Mouse (Mus musculus): ENCODE results near the gene Agbl4. TPM values are rescaled to one million over a fixed set of nuclear protein-coding genes. Genes with fewer than 3 reads are reported as not detected.

The Agbl4 gene
- polyA plus RNA-seq, 1 experiment from 2014 or later: 0.16 TPM

GRCm38 (mm10) chr4:111473014-111473413 is 1075.6 kb downstream of the Agbl4 start:
- H3K27me3 ChIP-seq (replicated peaks; ENCODE audit: control insufficient read depth, insufficient read depth, low read length): no peaks in the 10 kb centered on the region
- H3K4me1 ChIP-seq (ENCODE audit: control insufficient read depth, insufficient read depth, low read length): no peaks in the 10 kb centered on the region
- no peak overlapping the region for H3K4me2 ChIP-seq (ENCODE audit: low read depth, low read length)
- no peak overlapping the region for H3K9ac ChIP-seq (ENCODE audit: low read depth, low read length)
- no peak overlapping the region for H3K4me3 ChIP-seq (ENCODE audit: low read length)
- no peaks in the 10 kb centered on the region for H3K9me3 ChIP-seq (ENCODE audit: control insufficient read depth, low read length)
- ATAC-seq: no peak
- no peaks in the 10 kb centered on the region for H3K36me3 ChIP-seq (ENCODE audit: control insufficient read depth, insufficient read depth, low read length)
- H3K27ac ChIP-seq (ENCODE audit: low read length): no peak overlapping the region
- WGBS: 67% methylated on average over 1 of the region's 1 CpGs

- no peak overlapping the region for H3K4me3 ChIP-seq (ENCODE audit: low read length)
- H3K9ac ChIP-seq (ENCODE audit: low read depth, low read length): no peak overlapping the region
- no peak overlapping the region for H3K27ac ChIP-seq (ENCODE audit: low read length)
- H3K36me3 ChIP-seq (ENCODE audit: control insufficient read depth, insufficient read depth, low read length): no peaks in the 10 kb centered on the region
- ATAC-seq: no peak
- H3K9me3 ChIP-seq (ENCODE audit: control insufficient read depth, low read length): no peaks in the 10 kb centered on the region
- H3K4me1 ChIP-seq (ENCODE audit: control insufficient read depth, insufficient read depth, low read length): no peaks in the 10 kb centered on the region
- H3K4me2 ChIP-seq (ENCODE audit: low read depth, low read length): no peak overlapping the region
- WGBS: 68% methylated on average over 10 of the region's 10 CpGs
- H3K27me3 ChIP-seq (replicated peaks; ENCODE audit: control insufficient read depth, insufficient read depth, low read length): no peaks in the 10 kb centered on the region
Observed at GRCm38 (mm10) chr4:111475374-111475971, 1078.0 kb downstream of the Agbl4 start.

- Histone ChIP-seq H3K27me3 (replicated peaks; ENCODE audit: control insufficient read depth, insufficient read depth, low read length) (no peaks in the 10 kb centered on the region), H3K4me2 (ENCODE audit: low read depth, low read length) (no peak overlapping the region), H3K4me1 (ENCODE audit: control insufficient read depth, insufficient read depth, low read length) (no peaks in the 10 kb centered on the region), H3K4me3 (ENCODE audit: low read length) (no peak overlapping the region), H3K36me3 (ENCODE audit: control insufficient read depth, insufficient read depth, low read length) (no peaks in the 10 kb centered on the region), H3K9ac (ENCODE audit: low read depth, low read length) (no peak overlapping the region), H3K9me3 (ENCODE audit: control insufficient read depth, low read length) (no peaks in the 10 kb centered on the region), H3K27ac (ENCODE audit: low read length) (no peak overlapping the region)
- 49% methylated on average over 4 of the region's 4 CpGs for WGBS
- ATAC-seq: no peak
Observed at GRCm38 (mm10) chr4:111477507-111477906, 1080.0 kb downstream of the Agbl4 start.

GRCm38 (mm10) chr4:111483499-111483898 is 1086.0 kb downstream of the Agbl4 start:
- peaks cover 7% of the 10 kb centered on the region for H3K4me1 ChIP-seq (ENCODE audit: control insufficient read depth, insufficient read depth, low read length)
- no peak overlapping the region for H3K9ac ChIP-seq (ENCODE audit: low read depth, low read length)
- no peak overlapping the region for H3K4me2 ChIP-seq (ENCODE audit: low read depth, low read length)
- 64% methylated on average over 5 of the region's 5 CpGs for WGBS
- no peaks in the 10 kb centered on the region for H3K36me3 ChIP-seq (ENCODE audit: control insufficient read depth, insufficient read depth, low read length)
- peak; percentile 78 for ATAC-seq
- H3K27me3 ChIP-seq (replicated peaks; ENCODE audit: control insufficient read depth, insufficient read depth, low read length): no peaks in the 10 kb centered on the region
- H3K27ac ChIP-seq (ENCODE audit: low read length): no peak overlapping the region
- no peak overlapping the region for H3K4me3 ChIP-seq (ENCODE audit: low read length)
- H3K9me3 ChIP-seq (ENCODE audit: control insufficient read depth, low read length): no peaks in the 10 kb centered on the region

- ATAC-seq: no peak; the same call in 1 of the 2 replicates
- Histone ChIP-seq H3K27ac (ENCODE audit: low read length) (no peak overlapping the region), H3K4me2 (ENCODE audit: low read depth, low read length) (no peak overlapping the region), H3K27me3 (replicated peaks; ENCODE audit: control insufficient read depth, insufficient read depth, low read length) (no peaks in the 10 kb centered on the region), H3K9me3 (ENCODE audit: control insufficient read depth, low read length) (no peaks in the 10 kb centered on the region), H3K4me3 (ENCODE audit: low read length) (no peak overlapping the region), H3K9ac (ENCODE audit: low read depth, low read length) (no peak overlapping the region), H3K4me1 (ENCODE audit: control insufficient read depth, insufficient read depth, low read length) (peaks cover 7% of the 10 kb centered on the region), H3K36me3 (ENCODE audit: control insufficient read depth, insufficient read depth, low read length) (no peaks in the 10 kb centered on the region)
- WGBS: 61% methylated on average over 5 of the region's 5 CpGs
Observed at GRCm38 (mm10) chr4:111485189-111485588, 1087.7 kb downstream of the Agbl4 start.

- H3K4me3 ChIP-seq (ENCODE audit: low read length): no peak overlapping the region
- H3K27me3 ChIP-seq (replicated peaks; ENCODE audit: control insufficient read depth, insufficient read depth, low read length): no peaks in the 10 kb centered on the region
- no peak for ATAC-seq
- no peak overlapping the region for H3K4me2 ChIP-seq (ENCODE audit: low read depth, low read length)
- WGBS: 69% methylated on average over 5 of the region's 5 CpGs
- H3K9me3 ChIP-seq (ENCODE audit: control insufficient read depth, low read length): no peaks in the 10 kb centered on the region
- H3K27ac ChIP-seq (ENCODE audit: low read length): no peak overlapping the region
- H3K4me1 ChIP-seq (ENCODE audit: control insufficient read depth, insufficient read depth, low read length): peaks cover 7% of the 10 kb centered on the region
- H3K9ac ChIP-seq (ENCODE audit: low read depth, low read length): no peak overlapping the region
- H3K36me3 ChIP-seq (ENCODE audit: control insufficient read depth, insufficient read depth, low read length): no peaks in the 10 kb centered on the region
Observed at GRCm38 (mm10) chr4:111486187-111486586, 1088.7 kb downstream of the Agbl4 start.

- no peak overlapping the region for H3K4me3 ChIP-seq (ENCODE audit: low read length)
- no peak overlapping the region for H3K9ac ChIP-seq (ENCODE audit: low read depth, low read length)
- no peaks in the 10 kb centered on the region for H3K36me3 ChIP-seq (ENCODE audit: control insufficient read depth, insufficient read depth, low read length)
- peaks cover 7% of the 10 kb centered on the region for H3K4me1 ChIP-seq (ENCODE audit: control insufficient read depth, insufficient read depth, low read length)
- no peak overlapping the region for H3K27ac ChIP-seq (ENCODE audit: low read length)
- no peaks in the 10 kb centered on the region for H3K27me3 ChIP-seq (replicated peaks; ENCODE audit: control insufficient read depth, insufficient read depth, low read length)
- WGBS: 72% methylated on average over 4 of the region's 4 CpGs
- H3K4me2 ChIP-seq (ENCODE audit: low read depth, low read length): no peak overlapping the region
- no peak for ATAC-seq
- H3K9me3 ChIP-seq (ENCODE audit: control insufficient read depth, low read length): no peaks in the 10 kb centered on the region
Observed at GRCm38 (mm10) chr4:111487233-111487843, 1089.9 kb downstream of the Agbl4 start.

GRCm38 (mm10) chr4:111493750-111494404 is 1096.4 kb downstream of the Agbl4 start:
- H3K27ac ChIP-seq (ENCODE audit: low read length): no peak overlapping the region
- WGBS: 61% methylated on average over 5 of the region's 5 CpGs
- no peak overlapping the region for H3K4me3 ChIP-seq (ENCODE audit: low read length)
- no peaks in the 10 kb centered on the region for H3K36me3 ChIP-seq (ENCODE audit: control insufficient read depth, insufficient read depth, low read length)
- peak; percentile 69; the same call in 1 of the 2 replicates for ATAC-seq
- no peaks in the 10 kb centered on the region for H3K4me1 ChIP-seq (ENCODE audit: control insufficient read depth, insufficient read depth, low read length)
- no peaks in the 10 kb centered on the region for H3K27me3 ChIP-seq (replicated peaks; ENCODE audit: control insufficient read depth, insufficient read depth, low read length)
- no peak overlapping the region for H3K9ac ChIP-seq (ENCODE audit: low read depth, low read length)
- H3K9me3 ChIP-seq (ENCODE audit: control insufficient read depth, low read length): no peaks in the 10 kb centered on the region
- H3K4me2 ChIP-seq (ENCODE audit: low read depth, low read length): no peak overlapping the region

- H3K27ac ChIP-seq (ENCODE audit: low read length): no peak overlapping the region
- no peak overlapping the region for H3K9ac ChIP-seq (ENCODE audit: low read depth, low read length)
- no peaks in the 10 kb centered on the region for H3K4me1 ChIP-seq (ENCODE audit: control insufficient read depth, insufficient read depth, low read length)
- no peak for ATAC-seq
- H3K27me3 ChIP-seq (replicated peaks; ENCODE audit: control insufficient read depth, insufficient read depth, low read length): no peaks in the 10 kb centered on the region
- no peak overlapping the region for H3K4me2 ChIP-seq (ENCODE audit: low read depth, low read length)
- H3K36me3 ChIP-seq (ENCODE audit: control insufficient read depth, insufficient read depth, low read length): no peaks in the 10 kb centered on the region
- H3K4me3 ChIP-seq (ENCODE audit: low read length): no peak overlapping the region
- H3K9me3 ChIP-seq (ENCODE audit: control insufficient read depth, low read length): no peaks in the 10 kb centered on the region
- 8% methylated on average over 2 of the region's 2 CpGs for WGBS
Observed at GRCm38 (mm10) chr4:111495949-111496348, 1098.5 kb downstream of the Agbl4 start.
